Mouse (Mus musculus) kidney, adult 2 months (tissue): ENCODE results near the gene Scnn1b. TPM values are rescaled to one million over a fixed set of nuclear protein-coding genes. Genes with fewer than 3 reads are reported as not detected.

ENCODE experiments used
- DNase-seq: peaks from one replicate; pipeline ENCODE4 v3.0.0; 2021
- H3K27ac ChIP-seq: fragments of 200-500 bp; 2 replicates; pipeline ENCODE4 v1.5.1; 2012; ENCODE audit warnings: low read depth, low read length, control low read depth, inconsistent platforms; ENCODE audit not compliant: insufficient read depth
- H3K27me3 ChIP-seq: fragments of 200-500 bp; replicated peaks from 2 replicates; pipeline ENCODE4 v1.6.1; 2012; ENCODE audit warnings: mild to moderate bottlenecking, moderate library complexity, low read length, inconsistent platforms; ENCODE audit not compliant: control insufficient read depth, insufficient read depth
- H3K36me3 ChIP-seq: fragments of 200-500 bp; 2 replicates; pipeline ENCODE4 v1.6.1; 2012; ENCODE audit warnings: mild to moderate bottlenecking, moderate library complexity, low read length, inconsistent platforms; ENCODE audit not compliant: control insufficient read depth, insufficient read depth
- H3K4me1 ChIP-seq: fragments of 200-500 bp; 2 replicates; pipeline ENCODE4 v1.6.1; 2011; ENCODE audit warnings: low read length; ENCODE audit not compliant: control insufficient read depth, insufficient read depth
- H3K4me3 ChIP-seq: fragments of 200-500 bp; 2 replicates; pipeline ENCODE4 v1.5.1; 2011; ENCODE audit warnings: mild to moderate bottlenecking, low read depth, low read length, control low read depth; ENCODE audit not compliant: insufficient read depth
- CTCF ChIP-seq: fragments of 200-500 bp; conservative IDR thresholded peaks from 2 replicates; pipeline ENCODE4 v1.5.1; 2011; ENCODE audit warnings: low read depth, mild to moderate bottlenecking, control low read depth, low read length, moderate library complexity, mixed read lengths; ENCODE audit not compliant: insufficient read depth, insufficient read length
- POLR2A ChIP-seq: fragments of 200-500 bp; IDR thresholded peaks from one replicate; pipeline ENCODE4 v1.6.1; 2011; ENCODE audit warnings: low read depth, low read length, control low read depth
- WGBS: fragments of 180-500 bp; shearing (Covaris S2); methylation state at CpG from one replicate; pipeline ENCODE4 v1.1.7; 2018; 5-methylcytosine and 5-hydroxymethylcytosine counted together
- polyA plus RNA-seq: library from polyadenylated mRNA; depleted of rRNA; stranded (reverse); fragments of >200 nt; gene quantifications from 2 replicates; pipeline ENCODE4 v1.2.3, GENCODE M21; 2012

Scnn1b gene
- polyA plus RNA-seq, 1 experiment = 74.7 TPM

DNA sequence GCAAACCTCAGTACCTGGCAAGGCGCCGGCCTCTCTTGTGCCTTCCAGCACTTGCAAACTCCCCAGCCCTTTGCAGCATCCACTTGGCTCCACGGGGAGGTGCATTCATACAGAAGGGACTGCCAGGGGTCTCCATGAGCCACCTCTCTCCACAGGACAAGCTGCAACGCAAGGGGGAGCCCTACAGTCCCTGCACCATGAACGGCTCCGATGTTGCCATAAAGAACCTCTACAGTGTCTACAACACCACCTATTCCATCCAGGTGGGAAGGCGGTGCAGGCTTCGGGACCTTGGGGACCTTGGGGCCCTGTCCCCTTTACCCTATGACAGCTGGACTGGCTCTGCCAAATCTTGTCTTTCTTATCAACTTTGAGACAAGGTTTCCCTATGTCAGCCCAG is 47.4 kb downstream of the Scnn1b start:
- Histone ChIP-seq H3K4me3 (no peak overlapping the region), H3K27me3 (no peaks in the 10 kb centered on the region), H3K4me1 (no peaks in the 10 kb centered on the region), H3K27ac (no peak overlapping the region), H3K36me3 (no peaks in the 10 kb centered on the region)
- no peak for TF ChIP-seq POLR2A
- no peak for TF ChIP-seq CTCF
- WGBS = 77% methylated on average over 8 of the region's 8 CpGs
- no peak for DNase-seq

DNA sequence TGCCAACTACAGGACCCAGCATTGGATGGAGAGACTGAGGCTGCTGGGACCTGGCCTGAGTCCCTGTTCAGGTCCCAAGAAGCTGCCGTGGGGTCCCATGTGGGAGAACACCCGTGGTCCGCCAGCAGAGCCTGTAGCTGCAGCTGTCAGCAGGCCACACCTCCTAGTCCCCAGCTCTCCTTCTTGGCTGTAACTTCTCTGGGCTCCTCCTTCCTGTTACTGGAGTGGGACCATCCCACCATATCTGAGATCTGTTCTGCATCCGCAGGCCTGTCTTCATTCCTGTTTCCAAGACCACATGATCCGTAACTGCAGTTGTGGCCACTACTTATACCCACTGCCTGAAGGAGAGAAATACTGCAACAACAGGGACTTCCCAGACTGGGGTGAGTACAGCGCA is 49.1 kb downstream of the Scnn1b start:
- no peaks in the 10 kb centered on the region for H3K4me1 ChIP-seq
- no peak overlapping the region for H3K4me3 ChIP-seq
- H3K36me3 ChIP-seq = no peaks in the 10 kb centered on the region
- no peak for DNase-seq
- TF ChIP-seq POLR2A = no peak
- no peaks in the 10 kb centered on the region for H3K27me3 ChIP-seq
- 63% methylated on average over 6 of the region's 6 CpGs for WGBS
- no peak overlapping the region for H3K27ac ChIP-seq

DNA sequence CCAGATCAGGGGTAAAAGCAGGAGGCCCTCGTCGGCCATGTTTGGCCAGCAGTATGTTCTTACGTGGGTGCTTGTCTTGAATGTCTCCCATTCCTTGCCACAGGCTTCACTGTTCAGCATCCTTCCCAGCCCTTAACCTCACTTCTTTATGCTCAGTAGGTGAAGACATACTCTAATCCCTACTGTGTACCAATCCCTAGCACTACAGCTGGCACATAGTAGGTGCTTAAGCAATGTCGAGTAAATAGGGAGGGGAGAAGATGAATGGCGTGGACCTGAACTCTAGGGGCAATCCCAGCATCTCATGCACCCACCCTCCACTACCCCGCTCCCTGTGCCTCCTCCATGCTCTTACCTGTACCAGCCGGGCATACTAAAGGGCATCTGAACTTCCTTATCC is 59.5 kb downstream of the Scnn1b start:
- 96% methylated on average over 7 of the region's 7 CpGs for WGBS

DNA sequence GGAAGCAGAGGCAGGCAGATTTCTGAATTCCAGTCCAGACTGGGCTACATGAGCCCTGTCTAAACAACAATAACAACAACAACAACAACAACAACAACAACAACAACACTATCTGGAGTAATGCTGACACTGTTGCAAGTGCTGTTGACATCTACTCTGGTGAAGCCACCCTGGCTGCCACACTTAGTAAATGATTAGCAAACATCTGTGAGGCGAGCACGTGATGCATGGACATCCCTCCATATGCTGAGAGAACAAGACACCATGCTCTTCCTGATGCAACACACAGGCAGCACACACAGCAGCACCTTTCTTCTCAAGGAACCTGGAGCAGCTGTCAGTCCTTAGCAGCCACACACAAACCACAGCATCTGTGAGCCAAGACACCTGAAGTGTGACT is 63.0 kb downstream of the Scnn1b start:
- H3K4me1 ChIP-seq = no peaks in the 10 kb centered on the region
- no peak overlapping the region for H3K4me3 ChIP-seq
- 73% methylated on average over 2 of the region's 2 CpGs for WGBS
- DNase-seq = no peak
- 0 out of 2 replicates have a peak, but pooled peaks cover 2% of the 10 kb centered on the region for H3K36me3 ChIP-seq
- no peak overlapping the region for H3K27ac ChIP-seq
- no peak for TF ChIP-seq CTCF
- TF ChIP-seq POLR2A = no peak
- no peaks in the 10 kb centered on the region for H3K27me3 ChIP-seq

More for the DNA sequence above, 59.5 kb downstream of the Scnn1b start:
- no peak overlapping the region for H3K4me3 ChIP-seq
- TF ChIP-seq POLR2A = no peak
- TF ChIP-seq CTCF = no peak
- H3K4me1 ChIP-seq = no peaks in the 10 kb centered on the region
- no peak overlapping the region for H3K27ac ChIP-seq
- H3K36me3 ChIP-seq = 0 out of 2 replicates have a peak, but pooled peaks cover 2% of the 10 kb centered on the region
- DNase-seq = no peak
- H3K27me3 ChIP-seq = no peaks in the 10 kb centered on the region

DNA sequence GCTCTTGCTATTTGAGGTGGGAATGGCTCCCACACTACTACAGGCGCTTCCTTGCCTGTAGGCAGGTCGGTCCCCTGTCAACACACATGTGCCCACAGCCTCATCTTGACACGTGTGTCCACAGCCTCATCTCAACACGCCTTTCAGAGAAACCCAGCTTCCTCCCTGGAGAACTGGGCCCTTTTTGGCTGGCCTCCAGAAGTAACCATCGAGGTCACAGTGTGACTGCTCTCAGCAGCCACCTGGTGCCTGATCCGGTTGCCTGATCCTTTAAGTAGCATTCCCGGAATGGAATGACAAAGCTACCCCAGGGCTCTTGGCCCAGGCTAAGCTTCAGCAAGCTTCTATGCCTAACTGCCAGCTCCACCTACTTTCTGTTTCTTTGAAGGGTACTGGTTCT is 66.4 kb downstream of the Scnn1b start:
- H3K27ac ChIP-seq = peak overlapping the region; percentile 48; the same call in 1 of the 2 replicates
- H3K36me3 ChIP-seq = no peaks in the 10 kb centered on the region
- TF ChIP-seq CTCF (no peak), POLR2A (no peak)
- WGBS = 50% methylated on average over 7 of the region's 7 CpGs
- H3K27me3 ChIP-seq = no peaks in the 10 kb centered on the region
- H3K4me3 ChIP-seq = no peak overlapping the region
- H3K4me1 ChIP-seq = no peaks in the 10 kb centered on the region; the same call in 1 of the 2 replicates
- DNase-seq = peak; percentile 64

DNA sequence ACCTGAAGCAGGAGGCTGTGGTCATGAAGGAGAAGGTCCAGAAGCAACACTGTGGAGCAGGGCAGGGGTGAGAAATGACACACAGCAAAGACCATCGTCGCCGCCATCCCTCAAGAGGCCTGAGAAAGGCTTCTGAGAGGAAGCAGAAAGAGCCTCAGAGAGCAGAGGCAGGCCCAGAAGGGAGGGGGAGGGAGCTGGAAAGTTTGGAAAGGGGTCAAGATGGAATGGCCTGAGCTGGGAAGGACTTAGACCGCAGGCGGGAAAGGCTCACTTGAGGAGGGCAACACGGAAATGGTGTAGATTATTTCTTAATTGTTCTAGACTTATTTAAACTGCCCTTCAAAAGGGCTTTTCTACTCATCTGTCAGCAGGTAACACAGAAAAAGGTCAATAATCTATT is 68.8 kb downstream of the Scnn1b start:
- Histone ChIP-seq H3K27ac (peak overlapping the region; percentile 70), H3K4me1 (no peaks in the 10 kb centered on the region; the same call in 1 of the 2 replicates), H3K4me3 (no peak overlapping the region), H3K36me3 (no peaks in the 10 kb centered on the region), H3K27me3 (no peaks in the 10 kb centered on the region)
- TF ChIP-seq CTCF = no peak
- TF ChIP-seq POLR2A = no peak
- whole genome bisulfite sequencing = 75% methylated on average over 6 of the region's 6 CpGs
- no peak for DNase-seq

DNA sequence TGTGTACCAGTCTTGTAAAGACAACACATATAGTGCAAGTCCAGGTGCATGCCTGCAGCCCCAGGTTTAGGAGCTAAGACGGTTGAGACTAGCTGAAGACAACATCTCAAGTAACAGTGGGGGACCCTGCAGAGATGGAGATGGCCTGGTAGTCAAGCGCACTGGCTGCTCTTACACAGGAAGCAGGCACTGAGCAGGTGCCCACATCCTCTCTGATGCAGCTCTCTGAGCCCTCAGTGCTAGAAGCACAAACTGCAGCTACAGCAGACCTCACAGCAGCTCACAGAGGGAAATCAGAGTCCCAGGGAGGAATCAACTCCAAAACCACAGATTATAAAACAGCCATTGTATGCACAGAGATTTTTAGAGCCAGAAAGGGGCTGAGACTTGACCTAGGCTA is 69.5 kb downstream of the Scnn1b start:
- TF ChIP-seq POLR2A (no peak), CTCF (no peak)
- H3K27ac ChIP-seq = peak overlapping the region; percentile 8; the same call in 1 of the 2 replicates
- H3K27me3 ChIP-seq = no peaks in the 10 kb centered on the region
- no peak for DNase-seq
- 87% methylated on average over 2 of the region's 2 CpGs for WGBS
- no peaks in the 10 kb centered on the region for H3K36me3 ChIP-seq
- H3K4me1 ChIP-seq = no peaks in the 10 kb centered on the region; the same call in 1 of the 2 replicates
- no peak overlapping the region for H3K4me3 ChIP-seq
